Mouse (Mus musculus): ENCODE results near the gene Tmc3.

Gene Tmc3

GRCm38 (mm10) chr7:83668724-83669123 is 84.0 kb downstream of the Tmc3 start:
- DNase-seq (ENCODE audit: low spot score in 2 of 2): peak in 1 of 2 experiments; percentile 50

- peak in 1 of 2 experiments; percentile 3 for DNase-seq (ENCODE audit: low spot score in 2 of 2)
Observed at GRCm38 (mm10) chr7:83671573-83671972, 86.8 kb downstream of the Tmc3 start.

Measured in frontal cortex, postnatal 25 days (tissue).